Mouse (Mus musculus) hematopoietic stem cell, adult 5-6 weeks (primary cell): ENCODE results near the gene Car3. TPM values are rescaled to one million over a fixed set of nuclear protein-coding genes. Genes with fewer than 3 reads are reported as not detected.

Source experiments
- ATAC-seq, 2 experiments: fragments of 125-278 bp in 1 of 2; replicated peaks in 1 of 2; 2 replicates each; pipeline ENCODE4 v1.8.0; 2016 to 2017; ENCODE audit warnings: inconsistent platforms in 2 of 2, mild to moderate bottlenecking in 2 of 2, moderate number of reproducible peaks in 2 of 2, low read depth in 1 of 2, moderate TSS enrichment in 1 of 2; ENCODE audit not compliant: low FRiP score in 2 of 2, poor library complexity in 2 of 2, severe bottlenecking in 2 of 2, insufficient read depth in 1 of 2, low TSS enrichment in 1 of 2
- total RNA-seq: library from RNA; stranded (forward); fragments of 172-1452, 232-1000 nt; gene quantifications from 2 replicates; pipeline ENCODE4 v1.2.3, GENCODE M21; 2017

Car3 gene
- total RNA-seq, 1 experiment from 2014 or later, result 14.9 TPM

- no peak for ATAC-seq
Measured at GRCm38 (mm10) chr3:14889716-14890409, 26.6 kb downstream of the Car3 start.

- no peak for ATAC-seq
Measured at GRCm38 (mm10) chr3:14892991-14893390, 29.7 kb downstream of the Car3 start.

- ATAC-seq, result peak in 1 of 2 experiments; percentile 22; a peak in 1 of 4 replicates
Measured at GRCm38 (mm10) chr3:14893700-14894099, 30.4 kb downstream of the Car3 start.

- no peak for ATAC-seq
Measured at GRCm38 (mm10) chr3:14895333-14895732, 32.0 kb downstream of the Car3 start.

GRCm38 (mm10) chr3:14897770-14898169, 34.5 kb downstream of the Car3 start:
- ATAC-seq, result no peak

GRCm38 (mm10) chr3:14903380-14903779, 40.1 kb downstream of the Car3 start:
- no peak for ATAC-seq

GRCm38 (mm10) chr3:14904165-14904564, 40.9 kb downstream of the Car3 start:
- ATAC-seq, result no peak

GRCm38 (mm10) chr3:14907271-14907670, 44.0 kb downstream of the Car3 start:
- ATAC-seq, result no peak

- peak; percentile 32 to 42; a peak in 1 of 4 replicates for ATAC-seq
Measured at GRCm38 (mm10) chr3:14911992-14912582, 48.8 kb downstream of the Car3 start.

- no peak for ATAC-seq
Measured at GRCm38 (mm10) chr3:14913774-14914173, 50.5 kb downstream of the Car3 start.

GRCm38 (mm10) chr3:14915355-14915754, 52.0 kb downstream of the Car3 start:
- ATAC-seq, result peak; percentile 87 to 88

- no peak for ATAC-seq
Measured at GRCm38 (mm10) chr3:14917261-14917660, 53.9 kb downstream of the Car3 start.

Other genes with a start within 250 kb of the Car3 start
- gene Car13, start 221.8 kb upstream of the Car3 start, total RNA-seq, result 7.4 and 7.6 TPM in 2 replicates
- 60.2 and 327 TPM in 2 replicates for gene Car1, start 55.1 kb upstream of the Car3 start, total RNA-seq
- gene Car2, start 22.8 kb downstream of the Car3 start, total RNA-seq, result 515 and 627 TPM in 2 replicates